In the genomic region with DNA sequence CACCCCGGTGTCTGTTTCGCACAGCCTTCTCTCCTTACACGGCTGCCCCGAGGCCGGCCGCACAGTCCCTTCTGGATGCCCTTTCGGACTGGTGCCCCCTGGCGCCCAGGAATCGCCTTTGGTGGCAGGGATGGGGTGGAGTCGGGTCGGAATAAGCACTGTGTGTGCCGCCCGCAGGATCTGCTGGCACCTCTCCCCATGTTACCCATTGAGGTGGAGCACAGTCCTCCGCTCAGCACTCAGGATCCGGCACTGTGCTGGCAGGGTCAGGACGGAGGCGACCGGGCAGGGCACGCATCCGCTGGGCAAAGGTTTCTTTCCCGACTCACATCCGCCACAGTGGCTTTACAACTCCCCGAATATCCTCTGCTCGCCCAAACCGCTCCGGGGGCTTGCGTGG, we compare ENCODE assay signal across 9 mouse cellular contexts. TPM values are rescaled to one million over a fixed set of nuclear protein-coding genes. Genes with fewer than 3 reads are reported as not detected.
DNase-seq lines count a peak whose midpoint lies in the region; ATAC-seq and TF ChIP-seq lines count a peak whose summit lies in the region.
"Not testable (repeated sequence)": the region's sequence is repeated elsewhere in the genome, so short reads cannot be mapped to it uniquely, and the experiment has no call there.
"Had no signal": no experiment of that assay in that cellular context is flagged by ENCODE, and none has a peak within 500 bp of the region (broad histone marks: within the 10 kb centered on the region; RNA-seq: fewer than 3 reads in every experiment).

No protein-coding gene starts in this region.

- WGBS in heart, postnatal 0 days = 2% methylated on average over 16 of the region's 27 CpGs
- WGBS in intestine, postnatal 0 days = under 1% methylated on average over 15 of the region's 27 CpGs
- WGBS in limb, embryonic 11.5 days = 5% methylated on average over 14 of the region's 27 CpGs

- H3K27ac ChIP-seq in heart, postnatal 0 days (ENCODE audit: low read depth); intestine, postnatal 0 days (ENCODE audit: low read depth, low read length); limb, embryonic 11.5 days (replicated peaks; ENCODE audit: low read depth, low read length): not testable (repeated sequence)

- H3K4me1 ChIP-seq in heart, postnatal 0 days (ENCODE audit: control insufficient read depth, insufficient read depth); intestine, postnatal 0 days (replicated peaks; ENCODE audit: control insufficient read depth, insufficient read depth, low read length); limb, embryonic 11.5 days (ENCODE audit: control insufficient read depth, insufficient read depth, low read length): not testable (repeated sequence)

- peak overlapping the region; percentile 15; the same call in 1 of the 2 replicates for H3K4me3 ChIP-seq in heart, postnatal 0 days (ENCODE audit: low read depth, low read length)
- not testable (repeated sequence) for H3K4me3 ChIP-seq in intestine, postnatal 0 days (ENCODE audit: low read depth, low read length); limb, embryonic 11.5 days (ENCODE audit: low read depth, low read length)

- peaks cover 25% of the 10 kb centered on the region for H3K27me3 ChIP-seq in heart, postnatal 0 days (ENCODE audit: control insufficient read depth, insufficient read depth, low read length)
- H3K27me3 ChIP-seq in intestine, postnatal 0 days (replicated peaks; ENCODE audit: control insufficient read depth, insufficient read depth, low read length) = peaks cover 13% of the 10 kb centered on the region; the same call in 1 of the 2 replicates
- H3K27me3 ChIP-seq in limb, embryonic 11.5 days (ENCODE audit: control insufficient read depth, insufficient read depth, low read length) = peaks cover 23% of the 10 kb centered on the region

- ATAC-seq in heart, postnatal 0 days (ENCODE audit: insufficient read depth, low read depth) = peak; percentile 29
- ATAC-seq in intestine, postnatal 0 days = peak; percentile 13
- peak; percentile 25 for ATAC-seq in limb, embryonic 11.5 days (ENCODE audit: insufficient number of reproducible peaks, low FRiP score, low TSS enrichment, low read depth)
- ATAC-seq in megakaryocyte, adult 5-6 weeks (ENCODE audit: poor library complexity, severe bottlenecking) = peak; percentile 25

- H3K9ac ChIP-seq in heart, postnatal 0 days (replicated peaks; ENCODE audit: low read depth, low read length); intestine, postnatal 0 days (ENCODE audit: low read depth, low read length); limb, embryonic 11.5 days (ENCODE audit: low read length): not testable (repeated sequence)

- H3K36me3 ChIP-seq in heart, postnatal 0 days (replicated peaks; ENCODE audit: control insufficient read depth, insufficient read depth, low read length); intestine, postnatal 0 days (ENCODE audit: control insufficient read depth, insufficient read depth); limb, embryonic 11.5 days (ENCODE audit: control insufficient read depth, insufficient read depth, low read length): not testable (repeated sequence)

- H3K9me3 ChIP-seq in heart, postnatal 0 days (replicated peaks; ENCODE audit: control insufficient read depth, low read length); intestine, postnatal 0 days (ENCODE audit: control insufficient read depth); limb, embryonic 11.5 days (ENCODE audit: control insufficient read depth, low read length): not testable (repeated sequence)

- H3K4me2 ChIP-seq in heart, postnatal 0 days (ENCODE audit: low read depth, low read length) = not testable (repeated sequence)
- H3K4me2 ChIP-seq in intestine, postnatal 0 days (replicated peaks; ENCODE audit: low read depth) = peak overlapping the region; percentile 45; the same call in 1 of the 2 replicates
- 0 out of 2 replicates have a peak overlapping the region, but pooled peaks have one; percentile 8 for H3K4me2 ChIP-seq in limb, embryonic 11.5 days (ENCODE audit: low read depth, severe bottlenecking)

- DNase-seq in cerebellum, postnatal 36 days = peak; percentile 22 to 36
- DNase-seq in frontal cortex, postnatal 14 days (ENCODE audit: low spot score in 2 of 2) = peak; percentile 41 to 57
- not testable (repeated sequence) for DNase-seq in heart, postnatal 0 days (ENCODE audit: low spot score); limb, embryonic 11.5 days (ENCODE audit: low spot score)
- peak; percentile 44 for DNase-seq in ovary, adult 18-20 months (ENCODE audit: low spot score)
- peak; percentile 35 to 36 for DNase-seq in urinary bladder, postnatal 36 days (ENCODE audit: low spot score in 2 of 2)

- TF ChIP-seq CTCF in heart, postnatal 0 days (IDR thresholded peaks at IDR 0.05; ENCODE audit: low read depth) = not testable (repeated sequence)
- 0 out of 2 replicates have a peak, but pooled peaks have one; percentile 6 for TF ChIP-seq CTCF in intestine, postnatal 0 days (IDR thresholded peaks at IDR 0.05; ENCODE audit: low read depth)

- not testable (repeated sequence) for TF ChIP-seq EP300 in heart, postnatal 0 days (IDR thresholded peaks at IDR 0.05; ENCODE audit: low read depth)

RNA-seq across cellular contexts. Expression of a gene that starts 13.2 kb away (rescaled TPM):
- 11.8 and 13.7 TPM in 2 replicates for total RNA-seq in heart, postnatal 0 days (2014; rRNA removed; ENCODE audit: low replicate concordance)
- polyA plus RNA-seq in heart, postnatal 0 days (2015; fragmentation: Nextera tagmentation; extraction: Ambion mirVana) = 8.2 and 10.8 TPM in 2 replicates
- polyA plus RNA-seq in intestine, postnatal 0 days (2015; fragmentation: Nextera tagmentation; extraction: Ambion mirVana) = 13.9 and 15.8 TPM in 2 replicates
- polyA plus RNA-seq in limb, embryonic 11.5 days (2014; fragmentation: Nextera tagmentation; extraction: Ambion mirVana) = 4.0 and 4.7 TPM in 2 replicates
- 499 and 513 TPM in 2 replicates for total RNA-seq in megakaryocyte, adult 5-6 weeks (2015)
- 540 and 572 TPM in 2 replicates for total RNA-seq in megakaryocyte, adult 5-6 weeks (2017)

RNA-seq across cellular contexts. Expression of a gene that starts 35.8 kb away (rescaled TPM):
- total RNA-seq in heart, postnatal 0 days (2014; rRNA removed; ENCODE audit: low replicate concordance) = 3.7 TPM in 1 of 2 replicates, not detected in the other
- 2.2 and 3.5 TPM in 2 replicates for polyA plus RNA-seq in heart, postnatal 0 days (2015; fragmentation: Nextera tagmentation; extraction: Ambion mirVana)
- polyA plus RNA-seq in intestine, postnatal 0 days (2015; fragmentation: Nextera tagmentation; extraction: Ambion mirVana) = 1.9 and 2.9 TPM in 2 replicates
- 0.96 and 1.7 TPM in 2 replicates for polyA plus RNA-seq in limb, embryonic 11.5 days (2014; fragmentation: Nextera tagmentation; extraction: Ambion mirVana)
- total RNA-seq in megakaryocyte, adult 5-6 weeks (2015) = 0.91 and 1.0 TPM in 2 replicates
- total RNA-seq in megakaryocyte, adult 5-6 weeks (2017) = 0.59 TPM in 1 of 2 replicates, not detected in the other

RNA-seq across cellular contexts. Expression of a gene that starts 59.2 kb away (rescaled TPM):
- total RNA-seq in heart, postnatal 0 days (2014; rRNA removed; ENCODE audit: low replicate concordance) = 0.23 and 1.7 TPM in 2 replicates
- 0.60 and 1.0 TPM in 2 replicates for polyA plus RNA-seq in heart, postnatal 0 days (2015; fragmentation: Nextera tagmentation; extraction: Ambion mirVana)
- 2.7 and 3.7 TPM in 2 replicates for polyA plus RNA-seq in intestine, postnatal 0 days (2015; fragmentation: Nextera tagmentation; extraction: Ambion mirVana)
- polyA plus RNA-seq in limb, embryonic 11.5 days (2014; fragmentation: Nextera tagmentation; extraction: Ambion mirVana) = 0.26 and 0.27 TPM in 2 replicates
- total RNA-seq in megakaryocyte, adult 5-6 weeks (2015) = 34.6 and 34.8 TPM in 2 replicates
- 30.0 and 47.4 TPM in 2 replicates for total RNA-seq in megakaryocyte, adult 5-6 weeks (2017)
- total RNA-seq: left cerebral cortex, postnatal 10 days had no signal
